Mouse (Mus musculus) heart, postnatal 14 days (tissue): ENCODE data around the gene Klf12. TPM values are rescaled to one million over a fixed set of nuclear protein-coding genes. Genes with fewer than 3 reads are reported as not detected.

Experiments
- DNase-seq, 2 experiments: peaks; one replicate each; pipeline ENCODE4 v3.0.0; 2021 to 2022
- intact Hi-C: fragments of 180-260 bp; cut with DNase I; formaldehyde crosslinking; loops from one replicate; pipeline ENCODE4 v1.15.1; 2025
- long read RNA-seq, 2 experiments: library from polyadenylated mRNA; stranded (forward); transcript quantifications; one replicate each; pipeline ENCODE4 v2.0.0; 2021
- total RNA-seq, 2 experiments: library from RNA; stranded (reverse); gene quantifications; 2 replicates each; pipeline ENCODE4 v1.2.3; 2021

Gene Klf12
- 10 to 100 TPM; 14.9 to 16.7 TPM for total RNA-seq
- long read RNA-seq, experiment 1, partial matches to known transcripts = 0 of 1 reads
- long read RNA-seq, experiment 1, other reads (novel, unspliced or antisense) = 1 of 1 reads
- long read RNA-seq, experiment 2 = 0 reads

GRCm38 (mm10) chr14:100284119-100284860 is at the start of gene Klf12:
Gene Klf12 (minus strand): TSS chr14:100284679.
- peak; percentile 84 for DNase-seq
- intact Hi-C loops = loop anchor here (2.0 to 5.0 kb wide), 4 partner anchors 49 to 1008 kb away; no protein-coding TSS in a partner anchor

GRCm38 (mm10) chr14:100333369-100333768 is 48.9 kb upstream of the Klf12 start:
- intact Hi-C loops = no loop called here
- peak; percentile 34 to 49 for DNase-seq

- no peak for DNase-seq
- intact Hi-C loops = no loop called here
Observed at GRCm38 (mm10) chr14:100328602-100329276, 44.3 kb upstream of the Klf12 start.

GRCm38 (mm10) chr14:100324303-100324702 is 39.8 kb upstream of the Klf12 start:
- intact Hi-C loops = no loop called here
- no peak for DNase-seq

GRCm38 (mm10) chr14:100322012-100322411 is 37.5 kb upstream of the Klf12 start:
- intact Hi-C loops = no loop called here
- DNase-seq = no peak

GRCm38 (mm10) chr14:100316780-100317179 is 32.3 kb upstream of the Klf12 start:
- no peak for DNase-seq
- intact Hi-C loops = no loop called here

GRCm38 (mm10) chr14:100314099-100314498 is 29.6 kb upstream of the Klf12 start:
- intact Hi-C loops = no loop called here
- DNase-seq = no peak

- no peak for DNase-seq
- intact Hi-C loops = no loop called here
Observed at GRCm38 (mm10) chr14:100300905-100301304, 16.4 kb upstream of the Klf12 start.

GRCm38 (mm10) chr14:100298892-100299291 is 14.4 kb upstream of the Klf12 start:
- no peak for DNase-seq
- intact Hi-C loops = no loop called here

GRCm38 (mm10) chr14:100286586-100287241 is 2.2 kb upstream of the Klf12 start:
- peak; percentile 13 to 15 for DNase-seq
- intact Hi-C loops = loop anchor here (5.0 kb wide), 3 partner anchors 109 to 279 kb away; no protein-coding TSS in a partner anchor

- peak; percentile 81 to 85 for DNase-seq
- intact Hi-C loops = loop anchor here (2.0 to 5.0 kb wide), 5 partner anchors 51 to 279 kb away; no protein-coding TSS in a partner anchor
Observed at GRCm38 (mm10) chr14:100285656-100286585, 1.4 kb upstream of the Klf12 start.

GRCm38 (mm10) chr14:100284861-100285655 is 579 bp upstream of the Klf12 start:
- intact Hi-C loops = loop anchor here (2.0 to 5.0 kb wide), 7 partner anchors 50 to 1007 kb away; no protein-coding TSS in a partner anchor
- DNase-seq = peak; percentile 71 to 76

GRCm38 (mm10) chr14:100283411-100284118 is 914 bp downstream of the Klf12 start:
- intact Hi-C loops = loop anchor here (2.0 to 5.0 kb wide), 4 partner anchors 49 to 1009 kb away; no protein-coding TSS in a partner anchor
- DNase-seq = peak; percentile 30 to 43

- intact Hi-C loops = loop anchor here (5.0 kb wide), 2 partner anchors 350 to 1010 kb away; no protein-coding TSS in a partner anchor
- DNase-seq = no peak
Observed at GRCm38 (mm10) chr14:100282651-100283050, 1.8 kb downstream of the Klf12 start.

GRCm38 (mm10) chr14:100281734-100282133 is 2.7 kb downstream of the Klf12 start:
- intact Hi-C loops = loop anchor here (5.0 kb wide), 2 partner anchors 349 to 1011 kb away; no protein-coding TSS in a partner anchor
- no peak for DNase-seq

- intact Hi-C loops = no loop called here
- DNase-seq = no peak
Observed at GRCm38 (mm10) chr14:100274179-100274578, 10.3 kb downstream of the Klf12 start.

GRCm38 (mm10) chr14:100260531-100260930 is 23.9 kb downstream of the Klf12 start:
- intact Hi-C loops = no loop called here
- DNase-seq = peak; percentile 17 to 37

GRCm38 (mm10) chr14:100243046-100243445 is 41.4 kb downstream of the Klf12 start:
- intact Hi-C loops = no loop called here
- no peak for DNase-seq
